Mouse (Mus musculus) olfactory bulb, adult 2 months (tissue): ENCODE results near the gene Prkab2.

Experiments
- CTCF ChIP-seq: fragments of 200-500 bp; IDR thresholded peaks from 2 replicates; pipeline ENCODE4 v1.5.1; 2012; ENCODE audit warnings: low read depth, mild to moderate bottlenecking, low read length, moderate library complexity; ENCODE audit not compliant: insufficient read depth
- POLR2A ChIP-seq: fragments of 200-500 bp; IDR thresholded peaks from 2 replicates; pipeline ENCODE4 v1.6.1; 2012; ENCODE audit warnings: mild to moderate bottlenecking, low read depth, low read length, moderate library complexity; ENCODE audit not compliant: insufficient read depth

- no peak for TF ChIP-seq POLR2A
- TF ChIP-seq CTCF = no peak
Observed at GRCm38 (mm10) chr3:97674644-97675110, 16.7 kb downstream of the Prkab2 start, which contains the start of gene Gm17651.
